In the genomic region with DNA sequence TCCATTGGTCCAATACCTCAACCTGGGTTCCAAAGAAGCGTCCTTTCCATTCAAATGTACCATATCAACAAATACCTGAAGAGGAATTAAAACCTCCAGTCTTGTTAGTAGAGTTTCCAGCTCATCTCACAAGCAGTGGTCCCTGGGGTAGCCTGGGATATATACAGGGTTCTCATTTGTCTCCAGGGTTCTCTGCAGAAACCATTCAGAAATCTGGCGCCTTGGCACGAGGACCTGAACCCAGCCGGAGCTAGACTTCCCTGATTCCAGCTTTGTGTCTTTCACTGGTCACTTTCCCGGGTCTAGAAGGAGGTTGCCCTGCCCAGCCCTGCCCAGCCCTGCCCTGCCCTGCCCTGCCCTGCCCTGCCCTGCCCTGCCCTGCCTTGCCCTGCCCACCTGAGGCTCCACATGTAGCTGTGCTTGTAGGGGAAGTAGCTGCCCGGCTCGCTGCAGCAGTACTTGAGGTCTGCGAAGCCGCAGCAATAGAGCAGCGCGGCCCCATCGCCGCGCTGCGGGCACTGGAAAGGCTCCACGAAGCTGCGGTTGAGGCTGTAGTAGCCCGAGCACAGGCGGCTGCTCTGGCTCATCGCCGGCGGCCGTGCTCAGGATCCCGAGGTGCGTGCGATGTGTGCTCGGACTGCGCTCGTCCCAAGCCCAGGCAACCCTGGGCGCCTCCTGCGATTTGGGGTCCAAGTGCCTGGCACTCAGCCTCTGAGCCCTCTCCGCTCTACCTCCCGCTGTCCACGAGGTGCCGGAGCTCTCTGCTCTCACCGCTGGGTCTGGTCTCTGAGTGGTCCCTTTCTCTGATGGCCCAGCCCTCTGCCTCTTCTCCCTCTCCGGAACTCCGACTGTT, we compare ENCODE assay signal across 8 mouse cellular contexts. TPM values are rescaled to one million over a fixed set of nuclear protein-coding genes. Genes with fewer than 3 reads are reported as not detected.
DNase-seq lines count a peak whose midpoint lies in the region; ATAC-seq and TF ChIP-seq lines count a peak whose summit lies in the region.

TSS of gene Shisal2b (minus strand) at position 767 of the 853 bp plus-strand sequence.

- no peak for TF ChIP-seq CTCF in stomach, postnatal 0 days (IDR thresholded peaks at IDR 0.05; ENCODE audit: low read depth)

- peaks cover 8% of the 10 kb centered on the region for H3K4me1 ChIP-seq in embryonic facial prominence, embryonic 10.5 days
- H3K4me1 ChIP-seq in limb, embryonic 12.5 days (replicated peaks): 0 out of 2 replicates have a peak, but pooled peaks cover 3% of the 10 kb centered on the region
- H3K4me1 ChIP-seq in midbrain, embryonic 16.5 days (ENCODE audit: control insufficient read depth, insufficient read depth, low read length): 0 out of 2 replicates have a peak, but pooled peaks cover 4% of the 10 kb centered on the region
- H3K4me1 ChIP-seq in stomach, postnatal 0 days (replicated peaks; ENCODE audit: control insufficient read depth, insufficient read depth): no peaks in the 10 kb centered on the region

- intact Hi-C loops in gastrocnemius, postnatal 14 days (cut with DNase I; ENCODE audit: low total_unique reads): no loop called here
- intact Hi-C loops in gastrocnemius, postnatal 36 days (cut with DNase I): no loop called here
- intact Hi-C loops in heart, postnatal 14 days (cut with DNase I): no loop called here

- peak within 1 kb of the TSS; percentile 61 for H3K4me3 ChIP-seq in embryonic facial prominence, embryonic 10.5 days
- H3K4me3 ChIP-seq in limb, embryonic 12.5 days (replicated peaks): peak within 1 kb of the TSS; percentile 49
- peak within 1 kb of the TSS; percentile 54 for H3K4me3 ChIP-seq in midbrain, embryonic 16.5 days (ENCODE audit: low read depth, low read length)
- peak within 1 kb of the TSS; percentile 51 for H3K4me3 ChIP-seq in stomach, postnatal 0 days (ENCODE audit: low read depth, low read length)

- no peak for TF ChIP-seq EP300 in stomach, postnatal 0 days (optimal IDR thresholded peaks at IDR 0.05)

- H3K9ac ChIP-seq in limb, embryonic 12.5 days (replicated peaks): peak within 1 kb of the TSS; percentile 61
- peak within 1 kb of the TSS; percentile 71 for H3K9ac ChIP-seq in midbrain, embryonic 16.5 days (ENCODE audit: low read depth, low read length)
- peak within 1 kb of the TSS; percentile 55 for H3K9ac ChIP-seq in stomach, postnatal 0 days (ENCODE audit: low read length)

- peak within 1 kb of the TSS; percentile 55; the same call in 1 of the 2 replicates for H3K27ac ChIP-seq in embryonic facial prominence, embryonic 10.5 days (replicated peaks)
- H3K27ac ChIP-seq in limb, embryonic 12.5 days: 0 out of 2 replicates have a peak within 1 kb of the TSS, but pooled peaks have one; percentile 12
- H3K27ac ChIP-seq in midbrain, embryonic 16.5 days (ENCODE audit: low read length): no peak within 1 kb of the TSS
- no peak within 1 kb of the TSS for H3K27ac ChIP-seq in stomach, postnatal 0 days (replicated peaks)

- H3K9me3 ChIP-seq in embryonic facial prominence, embryonic 10.5 days: no peaks in the 10 kb centered on the region
- no peaks in the 10 kb centered on the region for H3K9me3 ChIP-seq in limb, embryonic 12.5 days
- H3K9me3 ChIP-seq in midbrain, embryonic 16.5 days (replicated peaks; ENCODE audit: control insufficient read depth, low read length, poor library complexity, severe bottlenecking): no peaks in the 10 kb centered on the region; the same call in 1 of the 2 replicates
- H3K9me3 ChIP-seq in stomach, postnatal 0 days (ENCODE audit: control insufficient read depth, low read length): no peaks in the 10 kb centered on the region

- peak within 1 kb of the TSS; percentile 82 for H3K4me2 ChIP-seq in limb, embryonic 12.5 days
- H3K4me2 ChIP-seq in midbrain, embryonic 16.5 days (ENCODE audit: low read length): peak within 1 kb of the TSS; percentile 99
- peak within 1 kb of the TSS; percentile 86 for H3K4me2 ChIP-seq in stomach, postnatal 0 days (replicated peaks; ENCODE audit: low read depth)

- peak; percentile 10 for DNase-seq in gastrocnemius, postnatal 14 days
- DNase-seq in gastrocnemius, postnatal 36 days: no peak
- DNase-seq in adrenal gland, postnatal 10 days: peak; percentile 47
- peak; percentile 68 for DNase-seq in embryonic facial prominence, embryonic 10.5 days (ENCODE audit: low spot score)
- peak; percentile 24 to 27 for DNase-seq in heart, postnatal 14 days
- DNase-seq in stomach, postnatal 0 days (ENCODE audit: low spot score): peak; percentile 56

- H3K36me3 ChIP-seq in embryonic facial prominence, embryonic 10.5 days (replicated peaks): no peaks in the 10 kb centered on the region
- no peaks in the 10 kb centered on the region for H3K36me3 ChIP-seq in limb, embryonic 12.5 days
- H3K36me3 ChIP-seq in midbrain, embryonic 16.5 days (ENCODE audit: control insufficient read depth, insufficient read depth, low read length): no peaks in the 10 kb centered on the region
- no peaks in the 10 kb centered on the region for H3K36me3 ChIP-seq in stomach, postnatal 0 days (ENCODE audit: control insufficient read depth, insufficient read depth, low read length)

- ATAC-seq in limb, embryonic 12.5 days (ENCODE audit: insufficient number of reproducible peaks, insufficient read depth, low FRiP score, low TSS enrichment, low read depth): peak; percentile 73
- peak; percentile 92 for ATAC-seq in midbrain, embryonic 16.5 days
- ATAC-seq in stomach, postnatal 0 days (ENCODE audit: low FRiP score, low TSS enrichment): peak; percentile 82

- 4% methylated on average over 38 of the region's 38 CpGs for WGBS in embryonic facial prominence, embryonic 10.5 days
- WGBS in limb, embryonic 12.5 days: 5% methylated on average over 38 of the region's 38 CpGs
- 4% methylated on average over 37 of the region's 38 CpGs for WGBS in midbrain, embryonic 16.5 days
- WGBS in stomach, postnatal 0 days: 4% methylated on average over 38 of the region's 38 CpGs

- H3K27me3 ChIP-seq in embryonic facial prominence, embryonic 10.5 days (replicated peaks; ENCODE audit: low read depth, poor library complexity, severe bottlenecking): peaks cover 41% of the 10 kb centered on the region
- H3K27me3 ChIP-seq in limb, embryonic 12.5 days: peaks cover 33% of the 10 kb centered on the region
- peaks cover 3% of the 10 kb centered on the region for H3K27me3 ChIP-seq in midbrain, embryonic 16.5 days (ENCODE audit: control insufficient read depth, insufficient read depth, low read depth, low read length)
- H3K27me3 ChIP-seq in stomach, postnatal 0 days (ENCODE audit: control insufficient read depth, insufficient read depth, low read length): no peaks in the 10 kb centered on the region

RNA-seq across cellular contexts. Expression of gene Shisal2b, which starts in this region (rescaled TPM):
- not detected for total RNA-seq in gastrocnemius, postnatal 14 days (2021)
- total RNA-seq in gastrocnemius, postnatal 36 days (2021): not detected
- not detected for total RNA-seq in adrenal gland, postnatal 10 days (2021)
- 0.33 and 0.41 TPM in 2 replicates for polyA plus RNA-seq in embryonic facial prominence, embryonic 10.5 days (2016; fragmentation: Nextera tagmentation; extraction: Ambion mirVana)
- not detected for total RNA-seq in heart, postnatal 14 days (2021)
- 0.32 TPM in 1 of 2 replicates, not detected in the other for polyA plus RNA-seq in limb, embryonic 12.5 days (2016; fragmentation: Nextera tagmentation; extraction: Ambion mirVana)
- polyA plus RNA-seq in midbrain, embryonic 16.5 days (2015; fragmentation: Nextera tagmentation; extraction: Ambion mirVana): 1.6 and 1.9 TPM in 2 replicates
- polyA plus RNA-seq in stomach, postnatal 0 days (2015; fragmentation: Nextera tagmentation; extraction: Ambion mirVana): not detected in 2 replicates

Comparison
In these comparisons a context has a peak if more than half of its experiments do, and no peak if none do; other contexts are left out.
1. Peak in DNase-seq in gastrocnemius, postnatal 14 days; RNA of the gene not detected or under 1 TPM.
2. Peak in DNase-seq in adrenal gland, postnatal 10 days; RNA of the gene not detected or under 1 TPM.
3. Peak in DNase-seq, H3K4me3 ChIP-seq and H3K27ac ChIP-seq in embryonic facial prominence, embryonic 10.5 days; RNA of the gene not detected or under 1 TPM.
4. Peak in DNase-seq in heart, postnatal 14 days; RNA of the gene not detected or under 1 TPM.
5. Peak in ATAC-seq, H3K4me3 ChIP-seq, H3K27ac ChIP-seq, H3K9ac ChIP-seq and H3K4me2 ChIP-seq in limb, embryonic 12.5 days; RNA of the gene not detected or under 1 TPM.
6. Peak in DNase-seq, ATAC-seq, H3K4me3 ChIP-seq, H3K9ac ChIP-seq and H3K4me2 ChIP-seq in stomach, postnatal 0 days; RNA of the gene not detected or under 1 TPM.